Mouse (Mus musculus) forebrain, embryonic 10.5 days (tissue): ENCODE results near the gene 5730596B20Rik. TPM values are rescaled to one million over a fixed set of nuclear protein-coding genes. Genes with fewer than 3 reads are reported as not detected.
A peak's percentile ranks its signal among the peaks of the same experiment; 100 is the strongest.

ENCODE experiments used
- DNase-seq: peaks from one replicate; pipeline ENCODE4 v3.0.0-alpha.2; 2017; ENCODE audit warnings: low spot score; ENCODE audit errors: extremely low spot score
- H3K27ac ChIP-seq: fragments of 300-500 bp; sonication (generic); 2 replicates; pipeline ENCODE4 v1.5.1; 2016; ENCODE audit warnings: mild to moderate bottlenecking
- H3K27me3 ChIP-seq: fragments of 300-500 bp; sonication (generic); 2 replicates; pipeline ENCODE4 v1.6.1; 2016; ENCODE audit warnings: mild to moderate bottlenecking; ENCODE audit not compliant: poor library complexity, severe bottlenecking
- H3K36me3 ChIP-seq: fragments of 300-500 bp; sonication (generic); replicated peaks from 2 replicates; pipeline ENCODE4 v1.6.1; 2016; ENCODE audit warnings: mild to moderate bottlenecking, moderate library complexity
- H3K4me1 ChIP-seq: fragments of 300-500 bp; sonication (generic); 2 replicates; pipeline ENCODE4 v1.6.1; 2016
- H3K4me3 ChIP-seq: fragments of 300-500 bp; sonication (generic); 2 replicates; pipeline ENCODE4 v1.5.1; 2016; ENCODE audit warnings: mild to moderate bottlenecking, moderate library complexity
- H3K9me3 ChIP-seq: fragments of 300-500 bp; sonication (generic); 2 replicates; pipeline ENCODE4 v1.6.1; 2016; ENCODE audit warnings: mild to moderate bottlenecking, moderate library complexity
- WGBS: fragments of 180-500 bp; shearing (Covaris S2); methylation state at CpG from one replicate; pipeline ENCODE4 v1.1.7; 2016; 5-methylcytosine and 5-hydroxymethylcytosine counted together
- polyA plus RNA-seq: library from polyadenylated mRNA; unstranded; fragments of >200 nt; fragmentation: Nextera tagmentation; extraction: Ambion mirVana; gene quantifications from 2 replicates; pipeline ENCODE4 v1.2.1, GENCODE M21; 2016

The 5730596B20Rik gene
- polyA plus RNA-seq, 1 experiment from 2014 or later = not detected

DNA sequence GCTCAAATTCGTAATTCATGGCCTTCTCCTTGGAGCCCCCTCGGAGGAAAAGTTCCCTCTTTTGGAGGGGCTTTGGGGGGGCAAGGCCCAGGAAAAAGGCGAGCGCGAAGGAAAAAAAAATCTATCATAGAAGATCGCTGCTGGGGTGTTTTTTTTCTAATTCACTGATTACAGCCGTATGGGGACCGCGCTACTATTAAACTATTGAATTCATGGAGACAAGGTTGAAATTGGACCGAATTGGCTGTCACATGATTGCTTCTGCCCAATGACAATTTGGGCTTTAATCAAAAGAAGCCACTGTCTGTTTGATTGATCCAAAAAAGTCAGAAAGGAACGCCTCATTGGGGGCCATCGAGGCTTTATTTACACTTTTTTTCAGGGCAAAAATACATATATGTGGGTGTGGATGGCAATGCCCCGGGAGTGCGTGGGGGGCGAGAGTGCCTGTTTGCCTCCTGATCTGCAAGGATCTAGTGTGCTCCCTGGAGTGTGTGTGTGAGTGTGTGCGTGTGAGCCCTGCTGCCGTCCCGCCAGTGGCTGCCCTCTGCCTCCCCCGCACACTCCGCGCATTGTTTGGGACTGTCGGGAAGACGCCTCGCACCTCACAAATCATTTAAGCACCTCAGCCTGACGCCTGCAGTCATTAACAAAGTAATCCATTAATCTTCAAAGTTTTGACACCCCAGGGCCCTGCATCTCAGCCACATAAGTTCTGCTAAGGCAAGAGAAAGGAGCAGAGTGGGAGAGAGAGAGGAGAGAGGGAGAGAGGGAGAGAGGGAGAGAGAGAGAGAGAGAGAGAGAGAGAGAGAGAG is 12.5 kb upstream of the 5730596B20Rik start, which contains the start of gene Hoxa2:
Hoxa2 (minus strand) TSS at position 206 of the 815 bp plus-strand sequence.
- Histone ChIP-seq H3K9me3 (no peaks in the 10 kb centered on the region), H3K27ac (no peak within 1 kb of the TSS), H3K4me3 (no peak within 1 kb of the TSS; the same call in 1 of the 2 replicates), H3K36me3 (no peaks in the 10 kb centered on the region), H3K27me3 (peaks cover 100% of the 10 kb centered on the region), H3K4me1 (peaks cover 16% of the 10 kb centered on the region)
- peak; percentile 36 for DNase-seq
- under 1% methylated on average over 25 of the region's 25 CpGs for WGBS

DNA sequence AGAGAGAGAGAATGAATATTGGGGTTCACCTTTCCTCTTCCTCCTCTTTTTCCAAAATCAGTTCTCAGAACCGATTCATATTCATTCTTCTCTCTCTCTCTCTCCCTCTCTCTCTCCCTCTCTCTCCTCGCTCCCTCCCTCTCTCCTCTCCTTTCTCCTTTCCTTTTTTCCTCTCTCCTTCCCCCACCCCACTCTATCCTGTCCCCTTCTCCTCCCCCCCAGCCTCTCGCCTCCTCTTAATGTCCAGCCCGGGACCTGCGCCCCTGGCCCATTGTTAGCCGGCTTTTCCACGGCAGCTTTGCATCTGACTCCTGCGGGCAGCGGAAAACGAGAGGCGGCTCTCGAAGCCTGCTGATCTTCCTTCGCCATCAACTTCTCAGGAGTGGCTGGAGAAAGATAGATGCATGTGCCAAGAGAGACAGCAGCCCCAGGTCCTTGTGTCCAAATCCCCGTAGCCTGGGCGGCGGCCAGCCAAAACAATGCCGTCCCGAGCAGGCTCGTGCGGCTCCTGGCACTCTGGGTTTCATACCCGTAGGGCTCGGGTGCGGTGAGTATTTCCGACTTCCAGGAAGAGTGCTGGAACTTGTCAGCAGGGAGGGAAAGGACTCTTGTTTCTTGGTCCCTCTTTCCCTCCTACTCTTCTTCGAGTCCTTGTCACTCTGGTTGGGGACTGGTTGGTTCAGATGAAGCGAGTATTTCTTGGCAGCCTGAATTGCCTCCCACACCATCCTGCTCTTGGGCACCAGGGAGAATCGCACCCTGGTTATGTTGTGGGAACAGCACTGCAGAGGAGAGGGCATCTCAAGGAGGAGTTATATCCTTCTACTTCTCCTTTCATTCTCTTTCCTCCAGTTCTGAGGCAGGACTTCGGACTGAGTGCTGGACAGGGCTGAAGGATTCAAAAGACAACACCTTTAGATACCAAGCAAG is 11.6 kb upstream of the 5730596B20Rik start:
- Histone ChIP-seq H3K4me3 (no peak overlapping the region), H3K9me3 (no peaks in the 10 kb centered on the region), H3K36me3 (no peaks in the 10 kb centered on the region), H3K4me1 (peaks cover 20% of the 10 kb centered on the region), H3K27ac (no peak overlapping the region), H3K27me3 (peaks cover 100% of the 10 kb centered on the region)
- peak; percentile 44 for DNase-seq
- WGBS = under 1% methylated on average over 28 of the region's 28 CpGs

DNA sequence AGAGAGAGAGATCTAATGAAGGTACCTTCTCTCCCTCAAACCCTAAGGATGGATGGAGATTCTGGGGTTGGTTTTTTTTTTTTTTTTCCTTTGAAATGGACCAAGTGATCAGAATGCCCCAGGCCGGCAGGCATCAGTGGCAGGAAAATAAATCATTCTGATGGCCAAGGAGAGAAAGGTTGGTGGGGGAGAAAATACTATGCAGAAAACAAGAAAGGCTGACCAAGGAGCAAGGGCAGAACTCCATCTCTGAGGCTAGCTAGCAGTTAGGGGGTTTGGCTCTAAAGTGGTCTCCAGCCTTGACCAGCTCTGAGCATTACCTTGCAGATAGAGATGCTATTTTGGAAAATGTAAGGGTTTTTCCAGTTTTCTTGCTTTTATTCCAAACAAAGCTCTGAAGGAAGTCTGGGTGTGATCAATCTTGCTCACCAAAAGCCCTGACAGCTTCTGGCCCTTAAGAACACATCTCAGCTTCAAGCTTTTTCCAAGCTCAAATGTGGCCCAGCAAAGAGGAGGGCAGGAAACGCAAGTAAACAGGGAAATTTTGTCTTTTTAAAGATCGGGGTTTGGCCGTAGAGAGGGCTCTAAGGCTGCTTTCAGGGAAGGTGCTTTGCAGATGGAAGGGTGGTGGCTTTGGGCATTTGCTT is 10.7 kb upstream of the 5730596B20Rik start:
- H3K4me3 ChIP-seq = no peak overlapping the region

DNA sequence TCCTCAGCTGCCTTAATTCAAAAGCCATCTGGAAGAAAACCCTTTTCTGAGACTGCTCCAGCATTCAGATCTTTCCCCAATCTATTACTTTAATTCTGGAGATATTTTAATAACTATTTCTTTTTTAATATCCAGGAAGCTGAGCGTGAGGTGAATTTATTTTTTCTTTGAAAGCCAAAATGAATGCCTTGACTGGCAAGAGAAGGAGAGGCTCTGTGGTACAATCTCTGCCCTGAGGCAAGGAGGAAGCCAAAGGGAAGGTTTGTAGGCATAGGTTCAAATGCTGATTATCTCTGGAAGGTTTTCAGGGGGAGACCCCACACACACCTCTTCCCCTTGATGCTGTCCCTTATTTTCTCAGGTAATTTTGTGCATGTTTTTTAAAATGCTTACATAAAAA is 10.1 kb upstream of the 5730596B20Rik start:
- H3K36me3 ChIP-seq = no peaks in the 10 kb centered on the region
- H3K4me3 ChIP-seq = no peak overlapping the region
- 10% methylated on average over 1 of the region's 1 CpGs for WGBS
- no peak for DNase-seq
- H3K4me1 ChIP-seq = peaks cover 23% of the 10 kb centered on the region
- peaks cover 100% of the 10 kb centered on the region for H3K27me3 ChIP-seq
- no peak overlapping the region for H3K27ac ChIP-seq
- H3K9me3 ChIP-seq = no peaks in the 10 kb centered on the region

More for the DNA sequence above, 10.7 kb upstream of the 5730596B20Rik start:
- Histone ChIP-seq H3K27ac (no peak overlapping the region), H3K4me1 (peaks cover 19% of the 10 kb centered on the region), H3K36me3 (no peaks in the 10 kb centered on the region), H3K9me3 (no peaks in the 10 kb centered on the region), H3K27me3 (peaks cover 100% of the 10 kb centered on the region)
- WGBS = 4% methylated on average over 4 of the region's 4 CpGs
- DNase-seq = peak; percentile 31

DNA sequence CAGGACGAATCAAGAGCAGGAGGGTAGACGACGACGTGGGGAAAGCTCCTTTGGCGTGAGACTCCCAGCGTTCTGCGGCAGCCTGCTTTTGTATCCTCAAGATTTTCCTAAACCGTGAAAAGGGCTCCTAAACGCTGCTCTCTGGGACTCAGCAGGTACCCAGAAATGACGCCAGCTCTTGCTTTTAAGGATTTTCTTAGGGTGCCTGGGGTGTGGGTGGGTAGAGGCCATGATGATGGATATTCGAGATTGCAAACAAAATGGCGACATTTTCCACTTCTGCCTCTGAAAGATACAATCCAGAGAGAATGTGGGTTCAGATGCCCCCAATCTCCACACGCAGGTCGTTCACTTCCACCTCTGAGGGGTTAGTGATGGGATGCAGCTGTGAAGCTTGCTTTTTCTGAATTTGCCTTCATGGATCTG is 9.5 kb upstream of the 5730596B20Rik start:
- H3K27ac ChIP-seq = no peak overlapping the region
- H3K4me3 ChIP-seq = no peak overlapping the region
- peak; percentile 42 for DNase-seq
- peaks cover 28% of the 10 kb centered on the region for H3K4me1 ChIP-seq
- WGBS = under 1% methylated on average over 14 of the region's 14 CpGs
- no peaks in the 10 kb centered on the region for H3K36me3 ChIP-seq
- no peaks in the 10 kb centered on the region for H3K9me3 ChIP-seq
- H3K27me3 ChIP-seq = peaks cover 100% of the 10 kb centered on the region

DNA sequence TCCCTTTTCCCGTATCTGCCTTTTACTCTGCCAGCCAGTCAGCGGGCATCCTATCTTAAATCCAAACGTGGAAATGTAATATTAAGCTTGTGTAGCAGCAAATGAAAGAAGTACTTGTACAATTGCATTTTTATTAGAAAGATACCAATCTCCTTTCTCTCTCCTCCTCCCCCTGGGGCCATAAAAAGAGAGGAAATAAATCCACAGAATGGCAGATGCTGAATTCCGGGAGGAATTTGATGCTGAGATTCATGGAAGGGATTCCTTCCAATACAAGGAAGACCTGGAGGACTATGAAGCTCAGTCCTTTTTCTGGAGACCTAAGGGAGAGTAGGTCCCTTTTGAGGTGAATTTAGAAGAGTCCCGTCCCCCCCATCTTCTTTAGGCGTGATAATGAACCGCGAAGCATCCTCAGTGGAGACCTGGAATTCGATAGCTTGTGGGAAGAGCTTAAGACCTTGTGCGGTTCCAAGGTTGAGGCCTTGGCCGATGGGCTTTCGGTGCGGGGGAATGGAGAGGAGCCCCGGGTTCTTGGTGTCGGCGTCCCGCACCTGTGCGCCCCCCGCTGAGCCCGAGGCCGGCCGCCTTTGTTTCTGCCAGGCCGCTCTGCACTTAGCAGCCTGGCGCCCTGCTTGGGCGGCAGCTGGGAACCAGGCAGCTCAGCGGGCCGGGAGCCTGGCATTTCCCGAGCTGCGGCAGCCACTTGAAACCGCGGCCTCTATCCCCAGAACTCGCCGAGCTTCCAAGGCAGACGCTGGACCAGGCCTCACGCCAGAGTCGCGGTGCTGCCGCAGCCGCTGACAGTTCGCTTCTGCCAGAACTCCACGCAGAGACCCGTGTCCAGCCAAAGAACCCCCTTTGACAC is 8.9 kb upstream of the 5730596B20Rik start:
- no peak for DNase-seq

DNA sequence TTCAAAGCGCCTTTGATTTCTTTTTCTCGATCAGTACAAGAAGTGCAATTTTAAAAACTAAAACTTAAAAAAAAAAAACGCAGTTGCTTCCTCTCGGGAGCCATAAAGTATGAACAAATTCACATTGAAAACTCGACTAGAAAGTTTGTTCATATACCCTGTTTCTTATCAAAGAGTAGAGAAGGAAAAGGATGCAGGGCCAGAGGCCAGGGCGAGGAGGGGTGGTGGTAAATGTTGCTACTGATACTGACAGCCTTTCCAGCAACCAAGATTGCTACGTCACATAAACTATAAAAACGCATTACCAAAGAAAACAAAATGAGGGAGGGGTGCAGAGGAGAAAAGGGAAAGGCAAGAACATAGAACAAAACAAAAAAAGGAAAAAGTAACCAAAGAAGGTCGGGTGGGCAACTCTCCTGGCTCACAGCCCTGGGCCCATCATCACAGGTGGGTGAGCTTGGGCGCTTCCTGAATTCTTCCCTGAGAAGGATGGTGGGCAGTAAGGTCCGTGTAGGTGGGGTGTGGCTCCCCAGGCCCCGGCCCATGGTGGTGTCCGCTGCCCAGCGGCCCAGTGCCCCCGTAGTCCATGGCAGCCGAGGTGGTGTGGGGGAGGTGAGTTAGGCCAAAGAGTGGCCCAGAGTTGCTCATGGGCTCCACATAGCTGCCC is 7.7 kb upstream of the 5730596B20Rik start:
- DNase-seq = no peak
- H3K4me1 ChIP-seq = peaks cover 21% of the 10 kb centered on the region
- H3K27ac ChIP-seq = no peak overlapping the region
- no peak overlapping the region for H3K4me3 ChIP-seq
- H3K27me3 ChIP-seq = peaks cover 100% of the 10 kb centered on the region
- no peaks in the 10 kb centered on the region for H3K9me3 ChIP-seq
- 3% methylated on average over 16 of the region's 16 CpGs for WGBS
- no peaks in the 10 kb centered on the region for H3K36me3 ChIP-seq

More for the DNA sequence above, 8.9 kb upstream of the 5730596B20Rik start:
- Histone ChIP-seq H3K4me3 (no peak overlapping the region), H3K27ac (no peak overlapping the region), H3K4me1 (peaks cover 27% of the 10 kb centered on the region), H3K36me3 (no peaks in the 10 kb centered on the region), H3K9me3 (no peaks in the 10 kb centered on the region), H3K27me3 (peaks cover 100% of the 10 kb centered on the region)
- WGBS = 1% methylated on average over 42 of the region's 42 CpGs

DNA sequence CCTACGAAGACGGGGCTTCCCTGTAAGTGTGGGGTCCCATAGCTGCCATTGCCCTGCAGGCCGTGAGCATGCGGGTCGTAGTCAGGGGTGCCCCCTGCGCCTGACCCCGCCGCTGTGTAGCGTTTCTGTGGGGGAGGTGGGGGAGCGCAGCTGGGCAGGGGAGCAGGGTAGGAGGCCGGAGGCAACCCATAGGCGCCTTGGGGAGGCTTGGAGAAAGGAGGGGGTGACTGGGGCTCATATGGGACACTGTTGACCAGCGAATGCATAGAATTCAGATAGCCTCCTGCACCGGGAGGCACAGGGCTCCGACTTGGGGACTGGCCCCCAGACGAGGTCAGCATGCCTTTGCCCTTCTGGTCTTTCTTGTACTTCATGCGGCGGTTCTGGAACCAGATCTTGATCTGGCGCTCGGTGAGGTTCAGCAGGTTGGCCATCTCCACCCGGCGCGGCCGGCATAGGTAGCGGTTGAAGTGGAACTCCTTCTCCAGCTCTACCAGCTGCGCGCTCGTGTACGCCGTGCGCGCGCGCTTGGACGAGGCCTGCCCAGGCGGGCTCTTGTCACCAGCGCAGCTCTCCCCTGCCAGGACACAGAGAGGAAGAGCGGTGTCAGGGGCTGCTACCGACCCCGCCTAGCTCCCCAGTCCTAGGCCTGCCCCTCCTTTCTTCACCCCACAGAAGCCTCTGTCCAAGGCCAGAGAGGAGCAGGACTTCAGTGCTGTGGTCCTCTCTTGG is 7.0 kb upstream of the 5730596B20Rik start:
- Histone ChIP-seq H3K9me3 (no peaks in the 10 kb centered on the region), H3K27me3 (peaks cover 100% of the 10 kb centered on the region), H3K4me1 (peaks cover 23% of the 10 kb centered on the region), H3K27ac (no peak overlapping the region), H3K4me3 (no peak overlapping the region), H3K36me3 (no peaks in the 10 kb centered on the region)
- DNase-seq = no peak
- WGBS = 1% methylated on average over 40 of the region's 40 CpGs

DNA sequence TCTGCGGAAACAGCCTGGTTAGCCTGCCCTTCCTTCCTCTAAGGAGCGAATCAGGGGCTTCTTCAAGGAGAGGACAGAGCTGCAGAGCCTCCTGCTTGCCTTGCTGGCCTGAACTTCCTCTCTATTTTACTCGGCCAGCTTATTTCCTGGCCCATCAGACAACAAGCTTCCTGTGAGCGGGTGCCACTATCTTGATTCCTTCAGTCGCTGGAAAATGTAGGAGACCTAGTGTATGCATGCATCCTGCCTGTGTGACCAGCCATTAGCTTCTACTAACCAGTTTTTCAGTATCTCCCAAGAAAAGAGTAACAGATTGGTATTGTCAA is 6.4 kb upstream of the 5730596B20Rik start:
- H3K36me3 ChIP-seq = no peaks in the 10 kb centered on the region
- H3K4me3 ChIP-seq = no peak overlapping the region
- no peak for DNase-seq
- H3K9me3 ChIP-seq = no peaks in the 10 kb centered on the region
- H3K27ac ChIP-seq = no peak overlapping the region
- peaks cover 28% of the 10 kb centered on the region for H3K4me1 ChIP-seq
- WGBS = 0% methylated on average over 5 of the region's 5 CpGs
- H3K27me3 ChIP-seq = peaks cover 100% of the 10 kb centered on the region

DNA sequence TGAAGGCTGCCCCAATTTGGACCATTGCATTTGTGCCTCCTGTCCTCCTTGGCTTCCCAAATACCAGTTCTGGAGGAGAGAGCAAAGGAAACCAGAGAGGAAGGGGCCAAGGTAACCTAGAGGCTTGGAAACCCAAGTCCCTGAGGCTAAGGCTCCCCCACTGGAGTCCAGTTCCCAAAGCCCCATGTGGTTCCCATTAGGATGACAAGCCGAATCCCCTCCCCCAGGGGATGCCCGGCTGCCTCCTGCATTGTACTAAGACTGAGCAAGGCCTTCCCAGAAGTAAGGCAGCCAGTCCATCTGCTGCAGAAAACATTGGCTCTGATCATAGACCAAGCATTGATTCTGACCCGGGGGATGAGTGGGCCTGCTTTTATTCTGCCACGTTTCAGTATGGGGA is 6.0 kb upstream of the 5730596B20Rik start:
- Histone ChIP-seq H3K27ac (no peak overlapping the region), H3K27me3 (peaks cover 100% of the 10 kb centered on the region), H3K9me3 (no peaks in the 10 kb centered on the region), H3K4me1 (peaks cover 30% of the 10 kb centered on the region), H3K36me3 (no peaks in the 10 kb centered on the region), H3K4me3 (no peak overlapping the region)
- WGBS = 6% methylated on average over 4 of the region's 4 CpGs
- no peak for DNase-seq

DNA sequence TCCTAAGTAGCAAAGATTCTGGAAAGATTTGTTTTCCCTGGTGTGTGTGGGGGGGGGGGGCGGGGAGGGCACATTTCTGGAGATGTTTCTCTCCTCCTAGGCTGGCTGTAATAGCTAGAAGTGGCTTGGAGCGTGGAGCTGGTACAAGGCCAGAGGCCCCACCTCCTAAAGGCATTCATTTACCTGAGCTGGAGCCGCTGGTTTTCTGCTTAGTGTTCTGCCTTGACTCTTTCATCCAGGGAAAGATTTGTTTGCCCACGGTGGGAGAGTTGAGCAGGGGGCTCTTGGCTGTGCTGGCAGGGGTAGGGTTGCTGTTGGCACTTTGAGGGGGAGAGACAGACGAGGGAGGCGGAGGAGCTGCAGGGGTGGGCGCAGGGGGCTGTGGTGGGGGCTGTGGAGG is 5.4 kb upstream of the 5730596B20Rik start:
- peaks cover 100% of the 10 kb centered on the region for H3K27me3 ChIP-seq
- DNase-seq = no peak
- H3K4me3 ChIP-seq = no peak overlapping the region; the same call in 1 of the 2 replicates
- H3K27ac ChIP-seq = no peak overlapping the region
- WGBS = 4% methylated on average over 7 of the region's 7 CpGs
- no peaks in the 10 kb centered on the region for H3K36me3 ChIP-seq
- H3K9me3 ChIP-seq = no peaks in the 10 kb centered on the region
- H3K4me1 ChIP-seq = peaks cover 30% of the 10 kb centered on the region
